Mouse (Mus musculus) E14TG2a.4 (cell line): ENCODE data around the gene Zfp800.

Experiments
- CTCF ChIP-seq: conservative IDR thresholded peaks from 2 replicates; pipeline ENCODE4 v1.5.1; 2014; ENCODE audit warnings: low read length
- POU5F1 ChIP-seq: IDR thresholded peaks from 2 replicates; pipeline ENCODE4 v1.6.1; 2014; ENCODE audit warnings: low read length, borderline replicate concordance

GRCm38 (mm10) chr6:28193901-28194300, 203.9 kb downstream of the Zfp800 start:
- TF ChIP-seq CTCF (no peak), POU5F1 (no peak)
